Mouse (Mus musculus): ENCODE data around the gene Ggta1. TPM values are rescaled to one million over a fixed set of nuclear protein-coding genes. Genes with fewer than 3 reads are reported as not detected.

Gene Ggta1
- total RNA-seq, 1 experiment from 2014 or later, result 163 TPM

DNA sequence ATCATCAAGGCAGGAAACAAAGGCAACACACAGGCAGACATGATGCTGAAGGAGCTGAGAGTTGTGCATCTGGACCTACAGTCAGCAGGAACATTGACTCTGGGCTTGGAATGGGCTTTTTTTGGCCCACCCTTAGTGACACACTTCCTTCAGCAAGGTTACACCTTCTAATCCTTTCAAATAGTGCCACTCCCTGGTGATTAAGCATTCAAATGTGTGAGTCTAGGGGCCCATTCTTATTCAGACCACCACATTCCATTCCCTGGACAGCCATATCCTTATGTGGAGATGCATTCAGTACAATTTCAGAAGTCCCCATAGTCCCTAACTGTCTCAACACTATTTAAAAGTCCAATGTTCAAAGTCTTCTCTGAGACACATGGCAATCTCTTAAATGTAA lies 92.3 kb downstream of the Ggta1 start:
- ATAC-seq (replicated peaks; ENCODE audit: insufficient number of reproducible peaks, low FRiP score, low TSS enrichment, poor library complexity, severe bottlenecking), result no peak

GRCm38 (mm10) chr2:35367629-35368028 lies 95.4 kb downstream of the Ggta1 start, which contains the start of gene 4930568D16Rik:
Gene 4930568D16Rik, minus strand, starts transcription at chr2:35367729.
- no peak for ATAC-seq (replicated peaks; ENCODE audit: insufficient number of reproducible peaks, low FRiP score, low TSS enrichment, poor library complexity, severe bottlenecking)

Other genes starting within 250 kb of the Ggta1 start
- gene Gsn, start 206.9 kb downstream of the Ggta1 start, total RNA-seq (2017), result 36.7 to 46.1 TPM (median 45.9 TPM) in 3 replicates
- gene Stom, start 126.3 kb downstream of the Ggta1 start, total RNA-seq (2017), result 53.6 to 72.6 TPM (median 70.6 TPM) in 3 replicates
- not detected in 3 replicates for gene 4930568D16Rik, start 95.5 kb downstream of the Ggta1 start, total RNA-seq (2017)
- gene 4930402F06Rik, start 66.1 kb downstream of the Ggta1 start, total RNA-seq (2017), result not detected in 3 replicates
- 4.6 to 23.2 TPM (median 5.5 TPM) in 3 replicates for gene Dab2ip, start 95.0 kb upstream of the Ggta1 start, total RNA-seq (2017)

Measured in monocyte, adult 5-6 weeks (primary cell).